In genomic region chr6:50526597-50527024, GRCm38 (mm10) we compare ENCODE assay signal across 8 mouse cellular contexts. TPM values are rescaled to one million over a fixed set of nuclear protein-coding genes. Genes with fewer than 3 reads are reported as not detected.
DNase-seq lines count a peak whose midpoint lies in the region.

No protein-coding gene starts in this region.

- intact Hi-C loops in gastrocnemius, postnatal 14 days (cut with DNase I; ENCODE audit: low total_unique reads) = loop anchor here (5.0 kb wide), 1 partner anchor 214 kb away; no protein-coding TSS in a partner anchor

- DNase-seq in gastrocnemius, adult 18-20 months (ENCODE audit: low spot score) = peak; percentile 68
- DNase-seq in gastrocnemius, adult 8-10 months (ENCODE audit: low spot score in 2 of 2) = no peak
- peak; percentile 36 for DNase-seq in T-cell, adult 2 months (ENCODE audit: low spot score)
- DNase-seq in cerebellum, postnatal 14 days = peak; percentile 85 to 86
- DNase-seq in gastrocnemius, postnatal 14 days = peak; percentile 58
- peak; percentile 78 to 83 for DNase-seq in kidney, postnatal 4 days
- peak; percentile 74 for DNase-seq in lung, postnatal 14 days
- peak; percentile 78 for DNase-seq in right cerebral cortex, postnatal 14 days

RNA-seq across cellular contexts. Expression of gene Cycs, which starts 39.7 kb away (rescaled TPM):
- 100 to 1,000 TPM in 1 of 2 experiments, 10 to 100 TPM in 1; 88.3 to 102 TPM for total RNA-seq in gastrocnemius, adult 18-20 months (2021)
- total RNA-seq in gastrocnemius, adult 8-10 months (2022) = 10 to 100 TPM; 72.2 to 82.1 (median 74.0) TPM
- 100 to 1,000 TPM in 1 of 2 experiments, 10 to 100 TPM in 1; 95.1 to 115 TPM for total RNA-seq in gastrocnemius, postnatal 14 days (2021)

Comparison
In these comparisons a context has a peak if more than half of its experiments do, and no peak if none do; other contexts are left out.
1. DNase-seq: peak in gastrocnemius, adult 18-20 months (single experiment), T-cell, adult 2 months (single experiment), cerebellum, postnatal 14 days (2 of 2), gastrocnemius, postnatal 14 days (single experiment), kidney, postnatal 4 days (2 of 2), lung, postnatal 14 days (single experiment) and right cerebral cortex, postnatal 14 days (single experiment); none in gastrocnemius, adult 8-10 months (0 of 2).